Mouse (Mus musculus) stomach, postnatal 0 days (tissue): ENCODE results near the gene Utp18. TPM values are rescaled to one million over a fixed set of nuclear protein-coding genes. Genes with fewer than 3 reads are reported as not detected.
"Not testable (repeated sequence)": the region's sequence is repeated elsewhere in the genome, so short reads cannot be mapped to it uniquely, and the experiment has no call there.

Experiments used
- ATAC-seq: fragments of 200-750 bp; cut with Nextera tagmentation; 2 replicates; pipeline ENCODE4 v1.8.0; 2017; ENCODE audit not compliant: low FRiP score, low TSS enrichment
- DNase-seq: peaks from one replicate; pipeline ENCODE4 v3.0.0-alpha.2; 2016; ENCODE audit warnings: low spot score
- H3K27ac ChIP-seq: fragments of 300-500 bp; sonication (generic); replicated peaks from 2 replicates; pipeline ENCODE4 v1.5.1; 2014; ENCODE audit warnings: mild to moderate bottlenecking, control low read depth
- H3K27me3 ChIP-seq: fragments of 300-500 bp; sonication (generic); 2 replicates; pipeline ENCODE4 v1.6.1; 2014; ENCODE audit warnings: low read length; ENCODE audit not compliant: control insufficient read depth, insufficient read depth
- H3K36me3 ChIP-seq: fragments of 300-500 bp; sonication (generic); 2 replicates; pipeline ENCODE4 v1.6.1; 2014; ENCODE audit warnings: low read length, mixed read lengths; ENCODE audit not compliant: control insufficient read depth, insufficient read depth
- H3K4me1 ChIP-seq: fragments of 300-500 bp; sonication (generic); replicated peaks from 2 replicates; pipeline ENCODE4 v1.6.1; 2014; ENCODE audit warnings: antibody characterized with exemption; ENCODE audit not compliant: control insufficient read depth, insufficient read depth
- H3K4me2 ChIP-seq: fragments of 300-500 bp; sonication (generic); replicated peaks from 2 replicates; pipeline ENCODE4 v1.6.1; 2014; ENCODE audit warnings: low read depth, mild to moderate bottlenecking, control low read depth, moderate library complexity
- H3K4me3 ChIP-seq: fragments of 300-500 bp; sonication (generic); 2 replicates; pipeline ENCODE4 v1.5.1; 2014; ENCODE audit warnings: low read depth, low read length, control low read depth
- H3K9ac ChIP-seq: fragments of 300-500 bp; sonication (generic); 2 replicates; pipeline ENCODE4 v1.6.1; 2014; ENCODE audit warnings: mild to moderate bottlenecking, low read length, control low read depth, mixed read lengths
- H3K9me3 ChIP-seq: fragments of 300-500 bp; sonication (generic); 2 replicates; pipeline ENCODE4 v1.6.1; 2016; ENCODE audit warnings: low read length; ENCODE audit not compliant: control insufficient read depth
- CTCF ChIP-seq: IDR thresholded peaks from 2 replicates; pipeline ENCODE4 v1.5.1; 2016; ENCODE audit warnings: antibody characterized with exemption, low read depth, mild to moderate bottlenecking, moderate library complexity
- EP300 ChIP-seq: optimal IDR thresholded peaks from 2 replicates; pipeline ENCODE3; 2016; ENCODE audit warnings: antibody characterized with exemption
- WGBS: fragments of 180-500 bp; shearing (Covaris S2); extraction: QIAGEN DNeasy Blood & Tissue Kit; methylation state at CpG from one replicate; pipeline ENCODE4 v1.1.7; 2014; 5-methylcytosine and 5-hydroxymethylcytosine counted together
- polyA plus RNA-seq: library from polyadenylated mRNA; unstranded; fragments of >200 nt; fragmentation: Nextera tagmentation; extraction: Ambion mirVana; gene quantifications from 2 replicates; pipeline ENCODE4 v1.2.1, GENCODE M21; 2015

The Utp18 gene
- 16.4 and 17.5 TPM in 2 replicates for polyA plus RNA-seq

DNA sequence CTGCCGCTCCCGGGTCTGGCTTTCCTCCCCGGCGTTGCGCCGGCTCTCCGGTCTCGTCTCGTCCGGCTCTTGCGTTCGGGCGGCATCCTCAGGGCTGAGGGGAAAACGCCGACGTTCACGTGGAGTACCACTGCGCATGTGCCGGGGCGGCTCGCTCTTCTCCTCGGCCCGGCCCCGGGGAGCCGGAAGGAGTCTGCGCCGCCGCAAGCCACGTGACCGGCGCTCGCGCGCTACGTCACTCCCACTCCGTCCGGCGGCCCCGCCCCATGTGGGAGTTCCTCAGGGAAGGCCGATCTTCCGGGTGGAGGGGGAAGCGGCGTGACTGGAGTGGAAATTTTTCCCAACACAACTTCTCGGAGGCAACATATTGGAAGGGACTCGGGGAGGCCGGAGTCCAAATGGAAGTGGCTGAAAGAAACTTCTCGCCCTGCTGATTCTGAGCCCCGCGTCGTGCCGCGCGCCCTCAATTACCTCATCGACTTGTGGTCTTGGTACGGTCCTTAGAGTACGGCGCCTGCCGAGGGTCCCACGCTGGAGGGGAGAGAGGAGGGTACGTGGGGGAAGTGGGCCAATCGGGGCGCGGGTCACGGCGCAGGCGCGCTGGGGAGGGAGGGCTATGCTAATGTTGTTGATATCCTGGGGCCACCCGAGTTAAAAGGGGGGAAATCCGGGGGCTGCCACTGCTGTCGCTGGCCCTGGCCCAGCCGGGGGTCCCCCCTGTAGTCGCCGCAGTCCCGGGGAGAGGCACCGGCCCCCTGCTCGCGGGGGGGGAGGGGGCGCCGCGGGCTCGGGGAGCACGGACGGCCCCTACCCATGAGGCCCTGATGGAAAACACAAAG lies at the start of gene Utp18, which contains the start of gene Mbtd1:
Gene Utp18 (minus strand): TSS at position 195 of the 839 bp plus-strand sequence.
Gene Mbtd1 (plus strand): TSS at position 281 of the 839 bp plus-strand sequence.
- DNase-seq (peak; percentile 99), ATAC-seq (peak; percentile 98)
- Histone ChIP-seq H3K9ac (peak within 1 kb of the TSS; percentile 98), H3K9me3 (no peaks in the 10 kb centered on the region), H3K4me3 (peak within 1 kb of the TSS; percentile 99), H3K4me1 (0 out of 2 replicates have a peak, but pooled peaks cover 3% of the 10 kb centered on the region), H3K36me3 (no peaks in the 10 kb centered on the region), H3K27me3 (no peaks in the 10 kb centered on the region), H3K4me2 (peak within 1 kb of the TSS; percentile 85), H3K27ac (peak within 1 kb of the TSS; percentile 97)
- peak; percentile 95 for TF ChIP-seq EP300
- TF ChIP-seq CTCF, result no peak
- whole genome bisulfite sequencing, result under 1% methylated on average over 58 of the region's 83 CpGs

DNA sequence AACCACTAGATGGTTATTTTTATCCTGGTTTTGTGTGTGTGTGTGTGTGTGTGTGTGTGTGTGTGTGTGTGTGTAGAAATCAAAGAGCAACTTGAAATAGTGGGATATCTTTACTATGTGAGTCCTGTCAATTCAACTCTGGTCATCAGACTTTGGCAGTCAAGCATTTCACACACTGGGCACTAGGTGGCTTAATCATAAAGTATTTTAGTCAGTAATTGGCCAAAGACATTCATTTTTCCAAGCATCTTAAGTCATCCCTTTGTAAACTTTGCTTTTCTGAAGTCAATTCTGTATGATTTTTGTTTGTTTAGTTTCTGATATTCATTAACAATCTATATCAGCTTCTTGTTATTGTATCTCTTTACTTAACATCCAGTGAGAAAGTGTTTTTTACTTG lies 43.5 kb upstream of the Utp18 start:
- Histone ChIP-seq H3K27me3 (no peaks in the 10 kb centered on the region), H3K27ac (no peak overlapping the region), H3K9me3 (no peaks in the 10 kb centered on the region), H3K36me3 (peaks cover 20% of the 10 kb centered on the region), H3K4me1 (no peaks in the 10 kb centered on the region), H3K4me2 (no peak overlapping the region), H3K9ac (no peak overlapping the region), H3K4me3 (no peak overlapping the region)
- ATAC-seq, result no peak
- DNase-seq, result no peak
- TF ChIP-seq CTCF (0 out of 2 replicates have a peak, but pooled peaks have one; percentile 20), EP300 (no peak)

DNA sequence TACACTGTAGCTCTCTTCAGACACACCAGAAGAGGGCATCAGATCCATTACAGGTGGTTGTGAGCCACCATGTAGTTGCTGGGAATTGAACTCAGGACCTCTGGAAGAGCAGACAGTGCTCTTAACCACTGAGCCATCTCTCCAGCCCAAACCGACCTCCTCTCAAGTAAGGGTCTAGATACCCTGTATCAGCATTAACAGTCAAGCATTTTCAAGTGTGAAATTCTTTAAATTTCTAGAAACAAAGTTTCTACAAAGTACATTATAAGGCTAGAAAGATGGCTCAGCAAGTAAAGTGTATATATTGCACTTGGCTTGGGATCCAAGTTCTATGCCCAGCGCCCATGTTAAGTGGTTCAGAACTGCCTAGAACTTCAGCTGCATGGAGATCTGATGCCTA lies 29.5 kb upstream of the Utp18 start:
- H3K4me1 ChIP-seq, DNase-seq, H3K27ac ChIP-seq, H3K27me3 ChIP-seq, H3K4me2 ChIP-seq, H3K9ac ChIP-seq, ATAC-seq, H3K9me3 ChIP-seq, H3K4me3 ChIP-seq: not testable (repeated sequence)
- 95% methylated on average over 2 of the region's 2 CpGs for WGBS
- H3K36me3 ChIP-seq, result peaks cover 13% of the 10 kb centered on the region; the same call in 1 of the 2 replicates

DNA sequence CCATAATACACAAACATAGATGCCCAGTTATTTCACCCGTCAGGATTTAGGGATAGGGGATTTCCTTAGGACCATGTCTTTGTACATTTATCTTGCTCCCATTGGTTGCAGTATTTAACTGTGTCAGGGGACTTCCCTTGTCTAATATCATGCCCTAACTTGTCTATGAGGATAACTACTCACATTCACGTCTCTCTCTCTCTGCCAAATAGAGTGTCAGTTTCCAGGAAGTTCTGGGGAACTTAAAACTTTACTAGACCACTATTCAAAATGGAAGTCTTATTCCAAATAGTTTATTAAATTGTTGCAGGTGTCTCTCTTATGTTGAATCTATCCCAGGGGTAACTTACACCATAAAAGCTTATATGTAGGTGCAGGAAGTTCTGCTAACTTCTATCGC lies 26.0 kb upstream of the Utp18 start:
- no peaks in the 10 kb centered on the region for H3K4me1 ChIP-seq
- H3K36me3 ChIP-seq, result peaks cover 12% of the 10 kb centered on the region; the same call in 1 of the 2 replicates
- H3K9ac ChIP-seq, result no peak overlapping the region
- no peaks in the 10 kb centered on the region for H3K9me3 ChIP-seq
- no peak for ATAC-seq
- no peak overlapping the region for H3K4me2 ChIP-seq
- no peak overlapping the region for H3K4me3 ChIP-seq
- WGBS, result 71% methylated on average over 3 of the region's 3 CpGs
- no peak overlapping the region for H3K27ac ChIP-seq
- no peak for DNase-seq
- TF ChIP-seq EP300 (no peak), CTCF (no peak)
- no peaks in the 10 kb centered on the region for H3K27me3 ChIP-seq

DNA sequence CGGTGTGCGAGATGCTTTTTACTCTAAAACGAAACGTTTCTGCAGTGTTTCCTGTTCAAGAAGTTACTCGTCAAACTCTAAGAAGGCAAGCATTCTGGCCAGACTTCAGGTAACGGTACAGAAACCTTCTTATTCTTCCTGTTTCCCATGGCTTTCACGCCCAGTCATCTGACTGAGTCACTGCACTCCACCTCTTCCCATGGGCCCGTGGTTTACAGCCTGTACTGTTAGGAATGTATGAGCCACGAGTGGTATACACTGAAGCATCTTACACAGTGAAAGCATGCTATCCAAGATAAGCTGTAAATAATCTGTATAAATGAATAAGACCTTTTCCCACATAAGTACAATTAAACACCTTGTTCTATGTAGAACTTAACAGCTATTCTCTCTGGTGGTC lies 23.3 kb upstream of the Utp18 start:
- no peak overlapping the region for H3K4me2 ChIP-seq
- ATAC-seq, result no peak
- H3K4me1 ChIP-seq, result no peaks in the 10 kb centered on the region
- no peak for DNase-seq
- H3K9ac ChIP-seq, result no peak overlapping the region
- no peak overlapping the region for H3K27ac ChIP-seq
- no peaks in the 10 kb centered on the region for H3K27me3 ChIP-seq
- H3K4me3 ChIP-seq, result no peak overlapping the region
- peaks cover 15% of the 10 kb centered on the region for H3K36me3 ChIP-seq
- 80% methylated on average over 9 of the region's 9 CpGs for WGBS
- TF ChIP-seq CTCF, result no peak
- no peak for TF ChIP-seq EP300
- no peaks in the 10 kb centered on the region for H3K9me3 ChIP-seq

DNA sequence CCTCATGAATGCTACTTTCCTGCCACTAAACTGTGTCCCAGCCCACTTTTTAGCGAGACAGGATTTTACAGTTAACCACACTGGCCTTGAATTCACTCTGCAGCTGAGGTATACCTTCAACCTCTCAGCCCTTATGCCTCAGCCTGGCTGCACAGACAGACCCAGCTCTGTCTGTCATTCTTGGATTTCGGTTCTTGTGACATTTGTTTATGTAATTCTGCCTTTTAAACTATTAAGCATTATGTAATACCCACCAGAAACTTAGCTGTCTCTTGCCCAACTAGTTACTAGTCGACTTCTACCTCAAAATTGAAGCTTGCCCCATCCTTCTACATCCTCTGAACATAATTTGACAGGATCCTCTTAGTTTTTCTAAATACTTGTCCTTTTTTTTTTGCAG lies 22.3 kb upstream of the Utp18 start:
- H3K4me2 ChIP-seq, result no peak overlapping the region
- no peaks in the 10 kb centered on the region for H3K4me1 ChIP-seq
- no peak overlapping the region for H3K4me3 ChIP-seq
- no peak overlapping the region for H3K27ac ChIP-seq
- H3K36me3 ChIP-seq, result peaks cover 12% of the 10 kb centered on the region
- ATAC-seq, result no peak
- H3K9me3 ChIP-seq, result no peaks in the 10 kb centered on the region
- DNase-seq, result no peak
- WGBS, result 64% methylated on average over 3 of the region's 3 CpGs
- H3K9ac ChIP-seq, result no peak overlapping the region
- H3K27me3 ChIP-seq, result no peaks in the 10 kb centered on the region
- TF ChIP-seq CTCF, result no peak
- no peak for TF ChIP-seq EP300
